ENCODE assay signal across 9 mouse cellular contexts in the genomic region with DNA sequence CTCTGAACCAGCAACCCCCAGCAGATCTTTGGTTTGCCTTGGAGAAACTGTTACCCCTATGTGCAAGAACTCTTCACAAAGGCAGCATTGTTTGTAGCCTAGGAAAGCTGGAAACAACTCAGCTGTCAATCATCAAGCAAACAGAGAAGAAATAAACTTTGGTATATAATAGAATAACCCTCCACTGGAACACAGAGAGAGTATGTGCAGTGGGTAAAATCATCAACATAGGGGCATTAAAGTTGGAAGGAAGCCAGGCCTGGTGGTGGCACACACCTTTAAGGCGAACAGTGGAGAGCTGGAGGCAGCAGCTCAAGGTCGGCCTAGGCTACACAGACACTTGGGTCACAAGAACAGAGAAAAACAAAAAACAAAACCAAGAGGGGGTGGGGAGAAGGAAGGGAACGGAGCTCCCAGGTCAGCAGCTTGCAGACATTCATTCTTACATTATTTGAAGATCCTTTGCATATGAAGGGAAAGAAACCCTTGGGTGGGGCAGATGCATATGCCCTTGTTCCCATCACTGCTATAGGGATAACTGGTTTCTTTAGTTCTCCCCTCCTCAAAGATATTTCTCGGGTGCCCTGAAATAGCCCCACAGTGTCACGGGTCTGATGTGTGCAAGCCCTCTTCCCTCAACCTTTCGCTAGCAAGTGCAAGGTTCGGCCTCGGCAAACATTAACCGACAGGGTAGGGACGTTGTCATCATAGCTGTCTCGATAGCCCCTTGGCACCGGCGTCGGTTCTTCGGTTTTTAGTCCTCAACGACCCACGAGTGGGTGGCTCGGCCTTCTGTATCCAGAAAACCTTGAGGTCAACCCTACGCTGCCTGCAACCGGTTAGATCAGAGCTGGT. TPM values are rescaled to one million over a fixed set of nuclear protein-coding genes. Genes with fewer than 3 reads are reported as not detected.
A peak's percentile ranks its signal among the peaks of the same experiment; 100 is the strongest.
DNase-seq lines count a peak whose midpoint lies in the region; ATAC-seq and TF ChIP-seq lines count a peak whose summit lies in the region.
"Had no signal": no experiment of that assay in that cellular context is flagged by ENCODE, and none has a peak within 500 bp of the region (broad histone marks: within the 10 kb centered on the region; RNA-seq: fewer than 3 reads in every experiment).

No protein-coding gene starts in this region.

- 14% methylated on average over 20 of the region's 20 CpGs for WGBS in midbrain, embryonic 10.5 days
- WGBS in midbrain, postnatal 0 days, result 20% methylated on average over 20 of the region's 20 CpGs
- WGBS in forebrain, embryonic 15.5 days, result 11% methylated on average over 20 of the region's 20 CpGs
- WGBS in stomach, embryonic 14.5 days, result 20% methylated on average over 20 of the region's 20 CpGs

- DNase-seq in midbrain, embryonic 10.5 days (ENCODE audit: low spot score), result no peak
- DNase-seq in midbrain, postnatal 0 days (ENCODE audit: low spot score), result no peak
- peak; percentile 89 to 95 for DNase-seq in kidney, postnatal 25 days
- no peak for DNase-seq in frontal cortex, postnatal 36 days (ENCODE audit: low spot score in 2 of 2)
- DNase-seq in adrenal gland, adult 18-20 months (ENCODE audit: low spot score in 2 of 2), result no peak
- DNase-seq: cerebellum, postnatal 10 days had no signal

- peaks cover 7% of the 10 kb centered on the region; the same call in 1 of the 2 replicates for H3K27me3 ChIP-seq in midbrain, embryonic 10.5 days (ENCODE audit: low read depth, poor library complexity, severe bottlenecking)
- no peaks in the 10 kb centered on the region for H3K27me3 ChIP-seq in midbrain, postnatal 0 days (ENCODE audit: insufficient read depth, low read length)
- H3K27me3 ChIP-seq in forebrain, embryonic 15.5 days, result no peaks in the 10 kb centered on the region
- H3K27me3 ChIP-seq in stomach, embryonic 14.5 days (ENCODE audit: control insufficient read depth, insufficient read depth, low read length), result no peaks in the 10 kb centered on the region

- H3K4me2 ChIP-seq in midbrain, postnatal 0 days (ENCODE audit: low read depth, low read length, poor library complexity, severe bottlenecking), result no peak overlapping the region
- H3K4me2 ChIP-seq in forebrain, embryonic 15.5 days (replicated peaks), result no peak overlapping the region
- no peak overlapping the region for H3K4me2 ChIP-seq in stomach, embryonic 14.5 days (replicated peaks; ENCODE audit: low read depth, low read length)

- H3K4me1 ChIP-seq in midbrain, embryonic 10.5 days, result peaks cover 21% of the 10 kb centered on the region
- no peaks in the 10 kb centered on the region for H3K4me1 ChIP-seq in midbrain, postnatal 0 days (ENCODE audit: insufficient read depth, low read length)
- peaks cover 15% of the 10 kb centered on the region for H3K4me1 ChIP-seq in forebrain, embryonic 15.5 days
- H3K4me1 ChIP-seq in stomach, embryonic 14.5 days (ENCODE audit: control insufficient read depth, insufficient read depth, low read length), result peaks cover 14% of the 10 kb centered on the region; the same call in 1 of the 2 replicates

- no peak overlapping the region for H3K9ac ChIP-seq in midbrain, postnatal 0 days (replicated peaks; ENCODE audit: low read length, poor library complexity, severe bottlenecking)
- H3K9ac ChIP-seq in forebrain, embryonic 15.5 days (replicated peaks), result no peak overlapping the region
- H3K9ac ChIP-seq in stomach, embryonic 14.5 days (replicated peaks; ENCODE audit: low read depth, low read length), result no peak overlapping the region

- ATAC-seq in midbrain, postnatal 0 days (ENCODE audit: low FRiP score), result no peak
- peak; percentile 56; the same call in 1 of the 2 replicates for ATAC-seq in forebrain, embryonic 15.5 days (replicated peaks)
- peak; percentile 46; the same call in 1 of the 2 replicates for ATAC-seq in stomach, embryonic 14.5 days (ENCODE audit: insufficient number of reproducible peaks, insufficient read depth, low FRiP score, low read depth)
- no peak for ATAC-seq in monocyte, adult 5-6 weeks (replicated peaks; ENCODE audit: insufficient number of reproducible peaks, low FRiP score, low TSS enrichment, poor library complexity, severe bottlenecking)

- 0 out of 2 replicates have a peak overlapping the region, but pooled peaks have one; percentile 14 for H3K4me3 ChIP-seq in midbrain, embryonic 10.5 days
- H3K4me3 ChIP-seq in midbrain, postnatal 0 days (ENCODE audit: low read depth, low read length), result no peak overlapping the region
- no peak overlapping the region for H3K4me3 ChIP-seq in forebrain, embryonic 15.5 days
- no peak overlapping the region for H3K4me3 ChIP-seq in stomach, embryonic 14.5 days (ENCODE audit: low read depth, low read length)

- H3K36me3 ChIP-seq in midbrain, embryonic 10.5 days, result no peaks in the 10 kb centered on the region
- no peaks in the 10 kb centered on the region for H3K36me3 ChIP-seq in midbrain, postnatal 0 days (ENCODE audit: insufficient read depth, low read length)
- H3K36me3 ChIP-seq in forebrain, embryonic 15.5 days, result no peaks in the 10 kb centered on the region
- no peaks in the 10 kb centered on the region for H3K36me3 ChIP-seq in stomach, embryonic 14.5 days (ENCODE audit: control insufficient read depth, insufficient read depth, low read length)

- no peaks in the 10 kb centered on the region for H3K9me3 ChIP-seq in midbrain, embryonic 10.5 days (replicated peaks)
- H3K9me3 ChIP-seq in midbrain, postnatal 0 days (ENCODE audit: low read length), result no peaks in the 10 kb centered on the region
- H3K9me3 ChIP-seq in forebrain, embryonic 15.5 days, result no peaks in the 10 kb centered on the region
- H3K9me3 ChIP-seq in stomach, embryonic 14.5 days (ENCODE audit: control insufficient read depth, low read depth, low read length), result no peaks in the 10 kb centered on the region

- peak overlapping the region; percentile 38; the same call in 1 of the 2 replicates for H3K27ac ChIP-seq in midbrain, embryonic 10.5 days (replicated peaks)
- H3K27ac ChIP-seq in midbrain, postnatal 0 days (ENCODE audit: low read depth, low read length), result no peak overlapping the region
- peak overlapping the region; percentile 57 for H3K27ac ChIP-seq in forebrain, embryonic 15.5 days (replicated peaks)
- no peak overlapping the region; the same call in 1 of the 2 replicates for H3K27ac ChIP-seq in stomach, embryonic 14.5 days (ENCODE audit: low read length)

- no peak for TF ChIP-seq CTCF in midbrain, postnatal 0 days (IDR thresholded peaks at IDR 0.05)

RNA-seq across cellular contexts. Expression of gene Derl3, which starts 11.4 kb away (rescaled TPM):
- polyA plus RNA-seq in midbrain, embryonic 10.5 days (2016; fragmentation: Nextera tagmentation; extraction: Ambion mirVana), result 1.4 and 1.8 TPM in 2 replicates
- total RNA-seq in midbrain, postnatal 0 days (2014; rRNA removed), result 0.80 and 1.4 TPM in 2 replicates
- polyA plus RNA-seq in midbrain, postnatal 0 days (2015; fragmentation: Nextera tagmentation; extraction: Ambion mirVana), result 0.58 and 1.4 TPM in 2 replicates
- polyA plus RNA-seq in forebrain, embryonic 15.5 days (2015; fragmentation: Nextera tagmentation; extraction: Ambion mirVana), result 2.9 and 3.5 TPM in 2 replicates
- 2.3 and 3.3 TPM in 2 replicates for polyA plus RNA-seq in stomach, embryonic 14.5 days (2014; fragmentation: Nextera tagmentation; extraction: Ambion mirVana)
- total RNA-seq in monocyte, adult 5-6 weeks (2017), result 2.7 to 7.1 TPM (median 4.3 TPM) in 3 replicates
- total RNA-seq in adrenal gland, adult 18-20 months (2021), result 1 to 10 TPM; 1.4 to 2.3 TPM

RNA-seq across cellular contexts. Expression of gene Mif, which starts 21.8 kb away (rescaled TPM):
- polyA plus RNA-seq in midbrain, embryonic 10.5 days (2016; fragmentation: Nextera tagmentation; extraction: Ambion mirVana), result 2,515 and 3,289 TPM in 2 replicates
- total RNA-seq in midbrain, postnatal 0 days (2014; rRNA removed), result 736 and 976 TPM in 2 replicates
- polyA plus RNA-seq in midbrain, postnatal 0 days (2015; fragmentation: Nextera tagmentation; extraction: Ambion mirVana), result 1,685 and 1,800 TPM in 2 replicates
- 1,708 and 1,857 TPM in 2 replicates for polyA plus RNA-seq in forebrain, embryonic 15.5 days (2015; fragmentation: Nextera tagmentation; extraction: Ambion mirVana)
- 1,950 and 2,198 TPM in 2 replicates for polyA plus RNA-seq in stomach, embryonic 14.5 days (2014; fragmentation: Nextera tagmentation; extraction: Ambion mirVana)
- 37.4 to 54.1 TPM (median 41.4 TPM) in 3 replicates for total RNA-seq in monocyte, adult 5-6 weeks (2017)
- 100 to 1,000 TPM; 221 to 268 TPM for total RNA-seq in adrenal gland, adult 18-20 months (2021)

RNA-seq across cellular contexts. Expression of gene Smarcb1, which starts 39.6 kb away (rescaled TPM):
- polyA plus RNA-seq in midbrain, embryonic 10.5 days (2016; fragmentation: Nextera tagmentation; extraction: Ambion mirVana), result 294 and 296 TPM in 2 replicates
- total RNA-seq in midbrain, postnatal 0 days (2014; rRNA removed), result 145 and 147 TPM in 2 replicates
- 205 and 219 TPM in 2 replicates for polyA plus RNA-seq in midbrain, postnatal 0 days (2015; fragmentation: Nextera tagmentation; extraction: Ambion mirVana)
- 330 and 334 TPM in 2 replicates for polyA plus RNA-seq in forebrain, embryonic 15.5 days (2015; fragmentation: Nextera tagmentation; extraction: Ambion mirVana)
- 182 and 197 TPM in 2 replicates for polyA plus RNA-seq in stomach, embryonic 14.5 days (2014; fragmentation: Nextera tagmentation; extraction: Ambion mirVana)
- total RNA-seq in monocyte, adult 5-6 weeks (2017), result 16.2 to 31.0 TPM (median 19.4 TPM) in 3 replicates
- total RNA-seq in adrenal gland, adult 18-20 months (2021), result 10 to 100 TPM; 64.4 to 70.6 TPM

RNA-seq across cellular contexts. Expression of gene Gstt2, which starts 44.6 kb away (rescaled TPM):
- polyA plus RNA-seq in midbrain, embryonic 10.5 days (2016; fragmentation: Nextera tagmentation; extraction: Ambion mirVana), result 7.6 and 8.3 TPM in 2 replicates
- total RNA-seq in midbrain, postnatal 0 days (2014; rRNA removed), result 2.0 and 5.5 TPM in 2 replicates
- 7.7 and 10.7 TPM in 2 replicates for polyA plus RNA-seq in midbrain, postnatal 0 days (2015; fragmentation: Nextera tagmentation; extraction: Ambion mirVana)
- 3.9 and 5.1 TPM in 2 replicates for polyA plus RNA-seq in forebrain, embryonic 15.5 days (2015; fragmentation: Nextera tagmentation; extraction: Ambion mirVana)
- 43.5 and 47.4 TPM in 2 replicates for polyA plus RNA-seq in stomach, embryonic 14.5 days (2014; fragmentation: Nextera tagmentation; extraction: Ambion mirVana)
- total RNA-seq in monocyte, adult 5-6 weeks (2017), result 9.0 to 12.5 TPM (median 10.7 TPM) in 3 replicates
- total RNA-seq in adrenal gland, adult 18-20 months (2021), result 10 to 100 TPM; 25.5 to 31.1 TPM

RNA-seq across cellular contexts. Expression of gene Chchd10, which starts 51.1 kb away (rescaled TPM):
- 6.9 and 7.5 TPM in 2 replicates for polyA plus RNA-seq in midbrain, embryonic 10.5 days (2016; fragmentation: Nextera tagmentation; extraction: Ambion mirVana)
- 216 and 266 TPM in 2 replicates for total RNA-seq in midbrain, postnatal 0 days (2014; rRNA removed)
- polyA plus RNA-seq in midbrain, postnatal 0 days (2015; fragmentation: Nextera tagmentation; extraction: Ambion mirVana), result 221 and 260 TPM in 2 replicates
- 24.8 and 24.9 TPM in 2 replicates for polyA plus RNA-seq in forebrain, embryonic 15.5 days (2015; fragmentation: Nextera tagmentation; extraction: Ambion mirVana)
- polyA plus RNA-seq in stomach, embryonic 14.5 days (2014; fragmentation: Nextera tagmentation; extraction: Ambion mirVana), result 40.3 and 47.6 TPM in 2 replicates
- total RNA-seq in monocyte, adult 5-6 weeks (2017), result 1.4 to 5.9 TPM (median 5.8 TPM) in 3 replicates
- 1,000 to 10,000 TPM in 1 of 2 experiments, 100 to 1,000 TPM in 1; 918 to 1,521 TPM for total RNA-seq in adrenal gland, adult 18-20 months (2021)

Comparison
In these comparisons a context has a peak if more than half of its experiments do, and no peak if none do; other contexts are left out.
1. H3K27ac ChIP-seq: peak in midbrain, embryonic 10.5 days (single experiment) and forebrain, embryonic 15.5 days (single experiment); none in midbrain, postnatal 0 days (single experiment) and stomach, embryonic 14.5 days (single experiment).
2. DNase-seq: peak in kidney, postnatal 25 days (2 of 2); none in midbrain, embryonic 10.5 days (single experiment), midbrain, postnatal 0 days (single experiment), frontal cortex, postnatal 36 days (0 of 2) and adrenal gland, adult 18-20 months (0 of 2).
3. ATAC-seq: peak in forebrain, embryonic 15.5 days (single experiment) and stomach, embryonic 14.5 days (single experiment); none in midbrain, postnatal 0 days (single experiment) and monocyte, adult 5-6 weeks (single experiment).